Mouse (Mus musculus): Measurements from ENCODE around the gene Fyttd1. TPM values are rescaled to one million over a fixed set of nuclear protein-coding genes. Genes with fewer than 3 reads are reported as not detected.
"Not testable (repeated sequence)": the region's sequence is repeated elsewhere in the genome, so short reads cannot be mapped to it uniquely, and the experiment has no call there.

The Fyttd1 gene
- polyA plus RNA-seq, 1 experiment from 2014 or later, result 102 TPM

DNA sequence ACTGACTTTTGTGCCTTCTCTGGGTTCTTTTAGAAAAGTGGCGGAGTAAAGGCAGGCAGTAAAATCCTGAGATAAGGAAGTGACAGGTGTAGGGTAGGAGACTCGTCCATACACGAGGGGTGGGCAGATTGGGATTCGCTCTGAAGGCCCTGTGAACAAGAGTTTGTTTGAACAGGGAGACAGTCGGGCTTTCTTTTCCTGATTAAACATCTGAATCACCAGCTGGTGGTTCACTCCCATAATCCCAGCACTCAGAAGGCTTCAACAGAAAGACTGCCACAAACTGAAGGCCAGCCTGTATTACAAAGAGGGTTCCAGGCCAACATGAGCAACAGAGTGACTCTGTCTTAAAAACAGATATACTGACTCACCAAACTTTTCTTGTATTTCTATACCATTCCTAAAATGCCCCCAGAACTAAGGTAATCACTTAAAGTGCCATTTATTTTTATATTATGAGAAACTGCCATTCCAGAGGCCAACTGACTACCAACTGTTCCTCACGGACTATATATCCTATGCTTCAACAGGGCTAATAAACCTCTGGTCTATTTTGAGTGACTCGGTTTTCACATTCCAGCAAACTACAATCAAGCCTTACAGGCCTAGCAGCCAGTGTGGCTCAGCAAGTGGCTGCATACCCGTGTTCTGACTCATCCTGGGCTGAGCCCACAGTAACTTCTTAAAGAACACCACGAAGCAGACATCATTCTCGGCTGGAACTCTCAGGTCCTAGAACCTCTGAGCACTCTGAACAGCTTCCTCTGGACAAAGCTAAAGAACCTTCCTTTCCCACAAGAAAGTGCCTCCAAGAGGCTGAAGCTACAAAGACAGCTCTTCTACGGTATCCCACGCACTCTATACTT, 18.3 kb upstream of the Fyttd1 start:
- no peak overlapping the region for H3K4me3 ChIP-seq (ENCODE audit: low read length)
- ATAC-seq (ENCODE audit: low FRiP score, low TSS enrichment), result no peak
- 63% methylated on average over 12 of the region's 12 CpGs for WGBS

GRCm38 (mm10) chr16:32861813-32862385, 15.4 kb upstream of the Fyttd1 start:
- H3K4me2 ChIP-seq (replicated peaks; ENCODE audit: low read depth, low read length), result no peak overlapping the region
- H3K9me3 ChIP-seq (ENCODE audit: low read length), result no peaks in the 10 kb centered on the region
- H3K4me1 ChIP-seq (ENCODE audit: insufficient read depth, low read length), result peaks cover 5% of the 10 kb centered on the region
- 82% methylated on average over 3 of the region's 3 CpGs for WGBS
- ATAC-seq (ENCODE audit: low FRiP score, low TSS enrichment), result no peak
- H3K9ac ChIP-seq (replicated peaks; ENCODE audit: low read length), result no peak overlapping the region
- 0 out of 2 replicates have a peak, but pooled peaks cover 3% of the 10 kb centered on the region for H3K36me3 ChIP-seq (ENCODE audit: insufficient read depth, low read length)
- no peaks in the 10 kb centered on the region for H3K27me3 ChIP-seq (ENCODE audit: insufficient read depth, low read length)
- no peak overlapping the region for H3K4me3 ChIP-seq (ENCODE audit: low read length)
- H3K27ac ChIP-seq (ENCODE audit: low read length), result no peak overlapping the region

More for the DNA sequence above, 18.3 kb upstream of the Fyttd1 start:
- Histone ChIP-seq H3K9ac (replicated peaks; ENCODE audit: low read length) (no peak overlapping the region), H3K36me3 (ENCODE audit: insufficient read depth, low read length) (0 out of 2 replicates have a peak, but pooled peaks cover 3% of the 10 kb centered on the region), H3K27me3 (ENCODE audit: insufficient read depth, low read length) (no peaks in the 10 kb centered on the region), H3K27ac (ENCODE audit: low read length) (peak overlapping the region; percentile 39; the same call in 1 of the 2 replicates), H3K4me2 (replicated peaks; ENCODE audit: low read depth, low read length) (no peak overlapping the region), H3K4me1 (ENCODE audit: insufficient read depth, low read length) (0 out of 2 replicates have a peak, but pooled peaks cover 4% of the 10 kb centered on the region), H3K9me3 (ENCODE audit: low read length) (no peaks in the 10 kb centered on the region)

GRCm38 (mm10) chr16:32865401-32865800, 11.9 kb upstream of the Fyttd1 start:
- peaks cover 13% of the 10 kb centered on the region for H3K4me1 ChIP-seq (ENCODE audit: insufficient read depth, low read length)
- no peak overlapping the region for H3K27ac ChIP-seq (ENCODE audit: low read length)
- 0 out of 2 replicates have a peak, but pooled peaks cover 3% of the 10 kb centered on the region for H3K36me3 ChIP-seq (ENCODE audit: insufficient read depth, low read length)
- H3K9ac ChIP-seq (replicated peaks; ENCODE audit: low read length), result no peak overlapping the region
- 87% methylated on average over 4 of the region's 4 CpGs for WGBS
- no peak overlapping the region for H3K4me2 ChIP-seq (replicated peaks; ENCODE audit: low read depth, low read length)
- ATAC-seq (ENCODE audit: low FRiP score, low TSS enrichment), result no peak
- H3K4me3 ChIP-seq (ENCODE audit: low read length), result no peak overlapping the region
- H3K27me3 ChIP-seq (ENCODE audit: insufficient read depth, low read length), result no peaks in the 10 kb centered on the region
- no peaks in the 10 kb centered on the region for H3K9me3 ChIP-seq (ENCODE audit: low read length)

GRCm38 (mm10) chr16:32866713-32867112, 10.6 kb upstream of the Fyttd1 start:
- H3K4me1 ChIP-seq (ENCODE audit: insufficient read depth, low read length), result peaks cover 13% of the 10 kb centered on the region
- H3K4me3 ChIP-seq (ENCODE audit: low read length), result no peak overlapping the region
- 0 out of 2 replicates have a peak, but pooled peaks cover 3% of the 10 kb centered on the region for H3K36me3 ChIP-seq (ENCODE audit: insufficient read depth, low read length)
- H3K27me3 ChIP-seq (ENCODE audit: insufficient read depth, low read length), result no peaks in the 10 kb centered on the region
- no peak overlapping the region for H3K4me2 ChIP-seq (replicated peaks; ENCODE audit: low read depth, low read length)
- no peak overlapping the region for H3K9ac ChIP-seq (replicated peaks; ENCODE audit: low read length)
- ATAC-seq (ENCODE audit: low FRiP score, low TSS enrichment), result no peak
- 93% methylated on average over 5 of the region's 5 CpGs for WGBS
- H3K27ac ChIP-seq (ENCODE audit: low read length), result no peak overlapping the region
- no peaks in the 10 kb centered on the region for H3K9me3 ChIP-seq (ENCODE audit: low read length)

DNA sequence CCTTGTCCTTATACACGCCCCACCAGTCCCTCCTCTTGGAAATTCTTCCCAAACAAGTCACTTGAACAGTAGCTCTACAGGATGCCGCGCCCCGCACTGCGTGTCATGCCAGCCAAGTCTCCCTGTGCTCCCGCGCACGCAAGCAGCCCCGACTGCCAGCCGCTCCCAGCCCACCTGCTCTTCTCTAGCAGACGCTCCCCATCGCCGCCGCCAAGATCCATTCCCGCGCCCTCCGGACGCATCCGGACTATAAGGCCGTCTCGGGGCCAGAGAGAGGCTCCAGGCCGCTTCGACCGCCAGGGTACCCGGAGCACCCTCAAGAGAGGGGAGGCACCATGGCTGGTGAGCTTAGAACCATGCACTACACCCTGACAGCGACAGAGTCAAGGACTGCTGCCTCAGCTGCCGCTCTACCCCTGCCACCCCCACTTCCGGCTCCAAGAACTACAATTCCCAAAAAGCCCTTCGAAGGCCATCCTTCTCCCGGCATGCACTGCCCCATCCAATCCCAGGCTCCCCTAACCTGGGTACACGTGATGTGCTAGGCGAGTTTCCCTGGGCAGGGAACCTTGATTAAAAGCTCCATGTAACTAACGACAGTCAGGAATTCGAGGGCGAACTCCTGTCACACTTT, 9.3 kb upstream of the Fyttd1 start:
- WGBS, result under 1% methylated on average over 35 of the region's 35 CpGs
- H3K4me2 ChIP-seq (replicated peaks; ENCODE audit: low read depth, low read length), result peak overlapping the region; percentile 76
- peak overlapping the region; percentile 64 for H3K27ac ChIP-seq (ENCODE audit: low read length)
- peaks cover 13% of the 10 kb centered on the region for H3K4me1 ChIP-seq (ENCODE audit: insufficient read depth, low read length)
- H3K9me3 ChIP-seq (ENCODE audit: low read length), result no peaks in the 10 kb centered on the region
- peak overlapping the region; percentile 89 for H3K9ac ChIP-seq (replicated peaks; ENCODE audit: low read length)
- ATAC-seq (ENCODE audit: low FRiP score, low TSS enrichment), result peak; percentile 99
- H3K36me3 ChIP-seq (ENCODE audit: insufficient read depth, low read length), result 0 out of 2 replicates have a peak, but pooled peaks cover 3% of the 10 kb centered on the region
- H3K27me3 ChIP-seq (ENCODE audit: insufficient read depth, low read length), result no peaks in the 10 kb centered on the region
- H3K4me3 ChIP-seq (ENCODE audit: low read length), result peak overlapping the region; percentile 81

DNA sequence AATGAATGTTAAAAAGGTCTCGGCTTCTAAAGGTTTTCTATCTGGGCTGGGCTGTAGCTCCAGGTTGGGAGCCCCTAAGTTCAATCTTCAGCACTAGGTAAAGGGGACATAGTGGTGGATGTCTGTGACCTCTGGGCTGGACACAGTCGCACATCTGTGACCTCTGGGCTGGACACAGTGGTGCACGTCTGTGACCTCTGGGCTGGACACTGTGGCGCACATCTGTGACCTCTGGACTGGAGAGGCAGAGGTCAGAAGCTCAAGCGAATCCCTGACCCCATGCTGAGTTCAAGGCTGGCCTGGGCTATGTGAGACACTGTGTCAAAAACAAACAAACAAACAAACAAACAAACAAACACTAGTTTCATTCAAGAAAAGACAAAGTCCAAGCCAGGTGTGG, 7.1 kb upstream of the Fyttd1 start:
- no peak overlapping the region for H3K4me2 ChIP-seq (replicated peaks; ENCODE audit: low read depth, low read length)
- WGBS, result 67% methylated on average over 5 of the region's 5 CpGs
- no peaks in the 10 kb centered on the region for H3K36me3 ChIP-seq (ENCODE audit: insufficient read depth, low read length)
- H3K27me3 ChIP-seq (ENCODE audit: insufficient read depth, low read length), result no peaks in the 10 kb centered on the region
- no peak overlapping the region for H3K9ac ChIP-seq (replicated peaks; ENCODE audit: low read length)
- no peaks in the 10 kb centered on the region for H3K9me3 ChIP-seq (ENCODE audit: low read length)
- no peak overlapping the region for H3K4me3 ChIP-seq (ENCODE audit: low read length)
- H3K4me1 ChIP-seq (ENCODE audit: insufficient read depth, low read length), result peaks cover 13% of the 10 kb centered on the region
- no peak for ATAC-seq (ENCODE audit: low FRiP score, low TSS enrichment)
- no peak overlapping the region for H3K27ac ChIP-seq (ENCODE audit: low read length)

GRCm38 (mm10) chr16:32873366-32873765, 3.9 kb upstream of the Fyttd1 start:
- Histone ChIP-seq H3K36me3 (ENCODE audit: insufficient read depth, low read length) (no peaks in the 10 kb centered on the region), H3K4me2 (replicated peaks; ENCODE audit: low read depth, low read length) (no peak overlapping the region), H3K27me3 (ENCODE audit: insufficient read depth, low read length) (no peaks in the 10 kb centered on the region), H3K9me3 (ENCODE audit: low read length) (no peaks in the 10 kb centered on the region), H3K9ac (replicated peaks; ENCODE audit: low read length) (no peak overlapping the region), H3K4me3 (ENCODE audit: low read length) (no peak overlapping the region), H3K27ac (ENCODE audit: low read length) (0 out of 2 replicates have a peak overlapping the region, but pooled peaks have one; percentile 46), H3K4me1 (ENCODE audit: insufficient read depth, low read length) (0 out of 2 replicates have a peak, but pooled peaks cover 4% of the 10 kb centered on the region)
- 40% methylated on average over 3 of the region's 3 CpGs for WGBS
- no peak for ATAC-seq (ENCODE audit: low FRiP score, low TSS enrichment)

DNA sequence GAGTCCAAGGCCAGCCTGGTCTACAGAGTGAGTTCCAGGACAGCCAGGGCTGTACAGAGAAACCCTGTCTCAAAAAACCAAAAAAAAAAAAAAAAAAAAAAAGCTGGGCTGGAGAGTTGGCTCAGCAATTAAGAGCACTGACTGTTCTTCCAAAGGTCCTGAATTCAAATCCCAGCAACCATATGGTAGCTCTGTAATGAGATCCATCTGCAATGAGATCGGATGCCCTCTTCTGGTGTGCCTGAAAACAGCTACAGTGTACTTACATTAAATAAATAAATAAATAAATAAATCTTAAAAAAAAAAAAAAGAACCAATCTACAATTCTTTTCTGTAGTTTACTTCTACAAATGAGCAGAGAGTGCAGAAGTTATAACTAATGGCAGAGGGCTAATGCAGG, 2.0 kb upstream of the Fyttd1 start:
- not testable (repeated sequence) for ATAC-seq (ENCODE audit: low FRiP score, low TSS enrichment); H3K9me3 ChIP-seq (ENCODE audit: low read length); H3K36me3 ChIP-seq (ENCODE audit: insufficient read depth, low read length); H3K4me3 ChIP-seq (ENCODE audit: low read length); H3K27ac ChIP-seq (ENCODE audit: low read length); H3K9ac ChIP-seq (replicated peaks; ENCODE audit: low read length); H3K4me2 ChIP-seq (replicated peaks; ENCODE audit: low read depth, low read length); H3K27me3 ChIP-seq (ENCODE audit: insufficient read depth, low read length)
- 80% methylated on average over 1 of the region's 1 CpGs for WGBS
- peaks cover 10% of the 10 kb centered on the region for H3K4me1 ChIP-seq (ENCODE audit: insufficient read depth, low read length)

DNA sequence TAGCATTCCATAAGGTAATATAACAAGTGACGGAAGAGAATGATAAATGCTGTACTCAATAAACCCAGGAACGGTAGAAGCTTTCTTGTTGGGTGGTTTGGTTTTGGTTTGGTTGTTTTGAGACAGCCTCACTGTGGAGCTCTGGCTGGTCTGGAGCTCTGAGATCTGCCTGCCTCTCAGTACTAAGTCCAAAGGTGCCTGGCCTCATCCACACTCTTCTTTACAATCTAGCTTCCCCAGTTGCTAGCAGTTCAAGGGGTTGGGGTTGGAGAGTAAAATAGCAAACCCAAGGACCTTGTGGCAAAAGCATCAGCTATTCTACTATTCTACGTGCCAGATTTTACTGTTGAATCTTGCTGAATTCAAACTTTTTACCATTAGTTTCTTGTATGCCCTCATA, 1.5 kb upstream of the Fyttd1 start:
- WGBS, result 92% methylated on average over 3 of the region's 3 CpGs

More for the DNA sequence above, 1.5 kb upstream of the Fyttd1 start:
- no peaks in the 10 kb centered on the region for H3K9me3 ChIP-seq (ENCODE audit: low read length)
- H3K9ac ChIP-seq (replicated peaks; ENCODE audit: low read length), result no peak overlapping the region
- no peak overlapping the region for H3K4me2 ChIP-seq (replicated peaks; ENCODE audit: low read depth, low read length)
- H3K36me3 ChIP-seq (ENCODE audit: insufficient read depth, low read length), result no peaks in the 10 kb centered on the region
- H3K4me1 ChIP-seq (ENCODE audit: insufficient read depth, low read length), result peaks cover 10% of the 10 kb centered on the region
- no peak overlapping the region for H3K27ac ChIP-seq (ENCODE audit: low read length)
- H3K27me3 ChIP-seq (ENCODE audit: insufficient read depth, low read length), result no peaks in the 10 kb centered on the region
- ATAC-seq (ENCODE audit: low FRiP score, low TSS enrichment), result no peak
- no peak overlapping the region for H3K4me3 ChIP-seq (ENCODE audit: low read length)

Measured in kidney, embryonic 16.5 days (tissue).